Mouse (Mus musculus): Measurements from ENCODE around the gene Aven. TPM values are rescaled to one million over a fixed set of nuclear protein-coding genes. Genes with fewer than 3 reads are reported as not detected.

Gene Aven
- polyA plus RNA-seq, 1 experiment from 2014 or later: 13.3 TPM

DNA sequence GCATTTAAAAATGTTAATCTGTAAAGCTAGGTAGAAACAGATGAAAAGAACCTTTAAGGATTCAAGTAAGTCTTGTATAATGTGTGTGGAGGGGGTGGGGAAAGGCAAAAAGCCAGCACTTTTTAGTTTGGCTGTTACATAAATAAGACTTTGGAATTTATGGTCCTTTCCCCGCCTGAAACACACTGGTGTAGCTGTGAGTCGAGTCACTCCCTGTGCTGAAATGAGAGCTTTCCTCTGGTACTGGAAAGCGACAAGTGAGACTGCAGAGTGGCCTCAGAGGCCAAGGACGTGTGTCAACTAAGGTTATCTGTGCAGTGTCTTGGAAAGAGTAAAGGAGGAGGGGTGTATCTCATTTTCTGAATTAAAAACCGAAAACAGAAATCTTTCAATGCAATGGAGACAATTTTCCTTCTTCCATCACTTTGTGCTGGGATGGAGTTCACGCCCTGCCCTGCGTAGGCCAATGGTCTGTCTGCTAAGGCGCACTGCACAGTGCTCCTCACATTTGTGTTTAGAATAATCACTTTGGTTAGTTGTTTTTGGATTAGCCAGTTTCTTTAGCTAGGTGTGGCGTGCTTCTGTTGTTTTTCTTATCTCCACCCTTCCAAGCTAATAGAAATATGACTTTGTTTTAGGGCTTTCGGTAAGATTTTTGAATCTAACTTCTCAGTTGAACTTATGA, 40.2 kb downstream of the Aven start:
- no peak for ATAC-seq
- ChIA-PET CTCF (interaction anchor here (0.6 to 1.1 kb wide), 3 partner anchors 16 to 648 kb away, joined by 3 read pairs; no protein-coding TSS in a partner anchor), POLR2A (interaction anchor here (0.6 kb wide), 1 partner anchor 23 kb away, joined by 3 read pairs; no protein-coding TSS in a partner anchor)
- no peaks in the 10 kb centered on the region for H3K27me3 ChIP-seq
- no peak for TF ChIP-seq CTCF (IDR thresholded peaks at IDR 0.05)
- in situ Hi-C loops (cut with MboI; ENCODE audit: low pct_unique_long_range_greater_than_20kb): no loop called here
- DNase-seq (ENCODE audit: low read depth, low spot score): no peak

DNA sequence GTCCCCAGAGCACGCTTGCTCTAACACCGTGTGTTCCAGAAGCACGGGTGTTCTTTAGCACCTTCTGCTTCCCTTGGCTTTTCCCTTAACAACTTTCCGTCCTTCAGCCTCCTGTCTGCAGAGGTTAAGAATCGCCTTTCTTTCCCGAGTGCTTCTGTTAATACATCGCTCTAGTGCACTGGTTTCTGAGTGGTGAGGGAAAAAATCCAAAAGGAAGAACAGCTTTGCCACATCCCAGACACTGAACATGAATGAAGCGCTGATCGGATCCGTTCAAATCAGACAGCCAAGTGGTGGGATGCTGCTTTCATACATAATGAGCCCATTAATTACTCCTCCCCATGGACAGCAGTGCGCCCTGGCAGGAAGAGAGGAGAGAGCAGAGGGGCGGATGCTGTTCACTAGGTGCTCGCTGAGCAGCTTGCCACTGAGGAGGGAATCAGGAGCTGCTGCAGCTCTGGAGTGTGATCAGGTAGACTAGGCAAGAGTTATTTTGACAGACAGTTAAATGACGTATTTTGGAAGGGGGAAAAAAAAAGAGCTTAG, 42.0 kb downstream of the Aven start:
- DNase-seq (ENCODE audit: low read depth, low spot score) (no peak), ATAC-seq (no peak)
- TF ChIP-seq CTCF (IDR thresholded peaks at IDR 0.05): no peak
- POLR2A ChIA-PET: no interaction called here
- in situ Hi-C loops (cut with MboI; ENCODE audit: low pct_unique_long_range_greater_than_20kb): no loop called here
- H3K27me3 ChIP-seq: no peaks in the 10 kb centered on the region
- CTCF ChIA-PET: interaction anchor here (1.0 kb wide), 1 partner anchor 27 kb away, joined by 3 read pairs; no protein-coding TSS in a partner anchor

DNA sequence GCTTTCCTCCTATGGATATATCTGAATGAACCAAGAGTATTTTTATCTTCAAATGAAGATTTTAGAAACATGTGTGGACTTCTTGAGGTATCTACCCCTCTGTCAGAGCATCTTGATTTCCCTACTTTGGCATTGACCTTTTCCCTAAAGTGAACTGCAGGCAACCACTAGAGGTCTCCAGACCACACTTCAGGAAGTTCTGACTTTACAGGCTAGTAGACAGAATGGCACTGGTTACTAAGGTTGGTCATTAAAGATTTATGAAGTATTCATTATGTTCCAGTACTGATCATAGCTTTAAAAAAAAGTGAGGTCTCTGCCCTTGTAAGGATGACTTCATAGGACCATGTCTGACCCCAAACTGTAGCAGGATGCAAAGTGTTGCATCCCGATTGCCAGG, 46.0 kb downstream of the Aven start:
- H3K27me3 ChIP-seq: no peaks in the 10 kb centered on the region
- ChIA-PET POLR2A (no interaction called here), CTCF (interaction anchor here (0.8 to 1.9 kb wide), 4 partner anchors 8 to 19 kb away, joined by 3 to 5 read pairs (median 4); no protein-coding TSS in a partner anchor)
- peak; percentile 68 for TF ChIP-seq CTCF (IDR thresholded peaks at IDR 0.05)
- no peak for DNase-seq (ENCODE audit: low read depth, low spot score)
- in situ Hi-C loops (cut with MboI; ENCODE audit: low pct_unique_long_range_greater_than_20kb): no loop called here
- ATAC-seq: no peak

DNA sequence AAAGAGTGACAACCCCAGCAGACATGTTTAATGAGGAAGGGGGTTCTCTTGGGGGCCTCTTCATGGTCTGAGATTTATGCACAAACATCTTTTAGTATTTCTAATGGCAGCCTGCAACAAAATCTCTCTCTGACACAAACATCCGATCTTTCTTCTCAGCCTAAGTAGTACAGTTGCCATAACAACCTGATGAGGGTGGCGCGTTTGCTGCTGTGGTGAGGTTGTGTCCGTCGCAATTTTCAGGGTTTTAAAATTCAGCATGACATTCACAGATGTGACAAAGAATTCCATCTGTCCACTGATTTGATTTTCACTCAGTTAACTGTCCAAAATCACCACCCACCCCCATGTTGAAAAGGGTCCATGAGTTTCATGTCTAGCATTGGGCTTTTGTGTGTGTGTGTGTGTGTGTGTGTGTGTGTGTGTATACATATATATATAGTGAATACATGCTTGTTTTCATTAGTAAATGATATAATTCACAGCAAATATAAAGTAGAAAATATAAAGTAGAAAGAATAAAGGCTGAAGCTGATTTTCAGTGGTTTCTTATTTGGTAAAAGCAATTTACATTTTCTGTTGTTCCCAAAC, 49.0 kb downstream of the Aven start:
- in situ Hi-C loops (cut with MboI; ENCODE audit: low pct_unique_long_range_greater_than_20kb): no loop called here
- CTCF ChIA-PET: no interaction called here
- no peaks in the 10 kb centered on the region for H3K27me3 ChIP-seq
- DNase-seq (ENCODE audit: low read depth, low spot score) (no peak), ATAC-seq (no peak)
- TF ChIP-seq CTCF (IDR thresholded peaks at IDR 0.05): no peak
- POLR2A ChIA-PET: no interaction called here

DNA sequence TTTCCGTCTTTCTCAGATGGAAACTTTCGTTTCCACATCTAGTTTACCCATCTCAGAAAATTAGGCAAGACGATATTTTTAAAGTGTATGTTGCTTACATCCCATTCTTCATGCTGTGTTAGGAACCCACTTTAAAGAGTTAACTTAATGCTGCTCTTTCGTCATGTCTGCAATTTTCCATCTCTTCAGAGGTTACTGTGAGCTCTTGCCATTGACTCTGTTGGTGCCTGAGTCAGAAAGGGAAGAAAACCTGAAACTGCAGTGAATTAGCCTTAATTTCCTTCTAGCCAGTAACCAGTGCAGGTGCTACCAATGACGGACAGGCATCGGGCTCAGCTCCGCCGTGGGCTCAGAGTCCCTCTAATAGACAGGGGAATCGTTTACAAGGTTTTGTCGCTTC, 63.8 kb downstream of the Aven start:
- ATAC-seq (no peak), DNase-seq (ENCODE audit: low read depth, low spot score) (no peak)
- ChIA-PET POLR2A (no interaction called here), CTCF (no interaction called here)
- no peak for TF ChIP-seq CTCF (IDR thresholded peaks at IDR 0.05)
- in situ Hi-C loops (cut with MboI; ENCODE audit: low pct_unique_long_range_greater_than_20kb): no loop called here
- no peaks in the 10 kb centered on the region for H3K27me3 ChIP-seq

DNA sequence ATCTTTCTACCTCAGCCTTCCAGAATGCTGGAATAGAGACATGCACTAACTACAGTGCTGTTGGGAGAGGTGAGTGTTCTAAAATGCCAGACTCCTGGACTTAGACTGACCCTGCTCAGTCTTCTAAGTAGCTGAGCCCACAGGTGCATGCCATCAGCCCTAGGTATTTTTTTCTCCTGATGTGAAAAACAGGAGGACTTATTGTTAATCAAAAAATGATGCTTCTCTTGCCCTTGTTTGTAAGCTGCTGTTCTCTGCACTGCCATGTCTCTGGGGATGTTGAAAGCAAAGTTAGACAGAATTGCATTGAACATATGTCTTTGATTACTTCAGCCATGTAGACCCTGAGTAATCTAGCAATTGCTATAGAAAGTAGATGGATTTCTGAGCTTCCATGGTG, 64.7 kb downstream of the Aven start:
- H3K27me3 ChIP-seq: no peaks in the 10 kb centered on the region
- DNase-seq (ENCODE audit: low read depth, low spot score) (no peak), ATAC-seq (no peak)
- ChIA-PET POLR2A (no interaction called here), CTCF (interaction anchor here (1.7 kb wide), 1 partner anchor 17 kb away, joined by 4 read pairs; no protein-coding TSS in a partner anchor)
- in situ Hi-C loops (cut with MboI; ENCODE audit: low pct_unique_long_range_greater_than_20kb): no loop called here
- TF ChIP-seq CTCF (IDR thresholded peaks at IDR 0.05): no peak

DNA sequence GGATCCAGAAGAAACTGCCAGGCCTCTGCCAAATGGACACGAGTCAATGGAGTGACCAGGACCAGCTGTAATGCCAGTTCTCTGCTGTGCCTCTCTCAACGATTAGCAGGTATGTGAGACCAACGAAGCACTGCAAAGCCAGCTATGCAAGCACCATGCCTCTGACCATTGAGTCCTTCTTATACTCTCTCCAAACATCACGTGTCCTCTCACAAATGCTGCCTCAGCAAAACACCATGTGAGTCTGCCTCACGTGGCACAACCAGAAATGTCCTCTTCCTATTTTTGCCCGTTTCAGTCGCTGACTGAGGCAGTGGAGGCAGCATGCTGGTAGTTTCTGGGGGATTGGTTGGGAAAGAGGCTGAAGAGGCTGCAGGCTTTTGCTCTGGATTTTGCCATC, 68.8 kb downstream of the Aven start:
- no peak for ATAC-seq
- TF ChIP-seq CTCF (IDR thresholded peaks at IDR 0.05): no peak
- ChIA-PET CTCF (no interaction called here), POLR2A (no interaction called here)
- in situ Hi-C loops (cut with MboI; ENCODE audit: low pct_unique_long_range_greater_than_20kb): no loop called here
- no peak for DNase-seq (ENCODE audit: low read depth, low spot score)
- H3K27me3 ChIP-seq: no peaks in the 10 kb centered on the region

DNA sequence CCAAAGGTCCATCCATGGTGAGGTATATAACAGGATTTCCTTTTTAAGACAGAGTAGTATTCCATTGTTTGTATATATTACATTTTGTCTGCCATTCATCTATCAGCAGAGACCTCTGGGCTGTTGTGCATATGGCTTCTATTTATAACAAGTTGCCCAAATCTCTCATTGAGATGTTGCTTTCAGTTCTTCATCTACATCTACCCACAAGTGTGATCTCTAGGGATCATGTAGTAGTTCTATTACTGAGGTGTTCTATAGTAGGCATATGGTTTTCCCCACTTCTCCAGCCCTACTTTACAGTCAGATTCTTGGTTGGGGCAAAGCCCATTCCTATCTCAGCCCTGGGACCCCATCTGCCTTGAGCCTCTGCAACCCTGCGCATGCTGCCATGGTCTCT, 72.3 kb downstream of the Aven start:
- POLR2A ChIA-PET: no interaction called here
- CTCF ChIA-PET: no interaction called here
- H3K27me3 ChIP-seq: no peaks in the 10 kb centered on the region
- no peak for TF ChIP-seq CTCF (IDR thresholded peaks at IDR 0.05)
- no peak for ATAC-seq
- no peak for DNase-seq (ENCODE audit: low read depth, low spot score)
- in situ Hi-C loops (cut with MboI; ENCODE audit: low pct_unique_long_range_greater_than_20kb): no loop called here

DNA sequence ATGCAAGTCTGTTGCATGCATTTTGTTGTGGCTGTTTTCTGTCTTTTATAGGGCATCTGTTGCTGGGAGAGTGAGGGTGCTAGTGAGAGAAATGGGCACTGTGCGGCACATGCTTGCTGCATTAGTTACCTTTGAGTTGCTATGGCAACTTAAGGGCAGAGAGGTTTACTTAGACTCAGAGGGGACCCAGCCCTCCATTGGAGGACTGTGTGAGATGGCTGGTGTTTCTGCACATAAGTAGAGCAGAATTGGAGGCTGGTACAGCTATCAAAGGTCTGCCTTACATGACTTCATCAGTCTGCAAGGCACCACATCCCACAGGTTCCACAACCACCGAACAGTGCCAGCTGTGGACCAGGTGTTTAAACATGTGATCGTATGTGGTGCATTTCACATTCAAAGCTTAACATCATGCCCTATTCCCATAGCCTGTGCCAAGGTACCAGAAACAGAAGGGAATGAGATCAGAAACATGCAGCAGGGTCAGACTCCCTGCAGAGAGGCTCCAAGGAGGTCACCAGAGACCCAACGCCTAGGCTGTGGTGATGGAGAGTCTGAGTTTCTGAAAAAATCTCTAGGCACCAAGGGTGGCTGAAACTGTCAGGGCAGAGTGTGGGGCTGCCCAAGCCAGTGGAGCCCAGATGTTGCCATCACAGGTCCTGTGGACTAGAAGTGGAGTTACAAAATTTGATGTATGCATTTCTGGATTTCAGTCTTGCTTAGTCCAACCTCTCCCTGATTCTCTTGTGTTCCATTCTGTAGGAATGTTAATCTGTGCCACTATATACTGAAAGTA, 73.7 kb downstream of the Aven start:
- in situ Hi-C loops (cut with MboI; ENCODE audit: low pct_unique_long_range_greater_than_20kb): no loop called here
- H3K27me3 ChIP-seq: no peaks in the 10 kb centered on the region
- ChIA-PET CTCF (no interaction called here), POLR2A (no interaction called here)
- DNase-seq (ENCODE audit: low read depth, low spot score) (no peak), ATAC-seq (no peak)
- TF ChIP-seq CTCF (IDR thresholded peaks at IDR 0.05): no peak

DNA sequence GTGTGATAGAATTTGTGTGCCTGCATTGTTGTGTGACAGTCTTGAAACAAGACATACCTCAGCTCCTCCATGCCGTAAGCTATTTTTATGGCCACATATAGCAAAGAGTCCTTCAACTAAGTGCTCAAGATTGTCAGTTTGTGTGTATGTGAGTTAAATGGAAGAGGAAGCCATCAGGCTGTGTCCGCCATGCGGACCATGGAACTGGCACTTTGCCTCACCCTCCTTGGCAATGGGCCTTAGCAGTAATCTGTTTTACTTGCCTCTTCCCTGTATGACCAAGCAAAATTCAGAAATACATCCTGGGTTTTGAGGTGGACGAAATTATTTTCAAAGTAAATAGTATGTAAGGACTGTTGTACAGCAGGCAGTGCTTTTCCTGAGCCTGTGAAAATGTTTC, 75.0 kb downstream of the Aven start:
- H3K27me3 ChIP-seq: no peaks in the 10 kb centered on the region
- TF ChIP-seq CTCF (IDR thresholded peaks at IDR 0.05): no peak
- in situ Hi-C loops (cut with MboI; ENCODE audit: low pct_unique_long_range_greater_than_20kb): no loop called here
- CTCF ChIA-PET: no interaction called here
- POLR2A ChIA-PET: no interaction called here
- no peak for DNase-seq (ENCODE audit: low read depth, low spot score)
- ATAC-seq: no peak

DNA sequence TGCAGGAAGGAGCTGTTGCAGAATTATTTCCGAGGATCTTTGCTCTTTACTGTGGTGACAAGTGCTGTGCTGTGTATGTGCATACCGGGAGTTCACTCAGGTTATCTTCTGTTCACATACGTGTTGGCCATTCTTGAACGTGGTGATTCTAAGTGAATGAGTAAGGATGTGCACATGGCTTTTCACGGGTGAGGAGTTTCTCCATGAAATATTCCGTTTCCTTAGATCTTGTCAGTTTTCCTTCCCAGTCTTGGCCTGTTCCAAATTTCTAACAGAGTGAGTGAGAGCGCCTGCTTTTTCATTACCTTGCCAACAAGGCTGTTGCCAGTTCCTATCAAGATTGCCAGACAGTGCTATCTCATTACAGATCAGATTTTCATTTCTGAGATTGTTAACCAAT, 98.2 kb downstream of the Aven start:
- POLR2A ChIA-PET: no interaction called here
- TF ChIP-seq CTCF (IDR thresholded peaks at IDR 0.05): no peak
- in situ Hi-C loops (cut with MboI; ENCODE audit: low pct_unique_long_range_greater_than_20kb): no loop called here

More for the DNA sequence above, 98.2 kb downstream of the Aven start:
- DNase-seq (ENCODE audit: low read depth, low spot score) (no peak), ATAC-seq (no peak)
- CTCF ChIA-PET: interaction anchor here (1.3 kb wide), 1 partner anchor 15 kb away, joined by 3 read pairs; no protein-coding TSS in a partner anchor
- H3K27me3 ChIP-seq: no peaks in the 10 kb centered on the region

Measured in Patski (cell line).